In the genomic region with DNA sequence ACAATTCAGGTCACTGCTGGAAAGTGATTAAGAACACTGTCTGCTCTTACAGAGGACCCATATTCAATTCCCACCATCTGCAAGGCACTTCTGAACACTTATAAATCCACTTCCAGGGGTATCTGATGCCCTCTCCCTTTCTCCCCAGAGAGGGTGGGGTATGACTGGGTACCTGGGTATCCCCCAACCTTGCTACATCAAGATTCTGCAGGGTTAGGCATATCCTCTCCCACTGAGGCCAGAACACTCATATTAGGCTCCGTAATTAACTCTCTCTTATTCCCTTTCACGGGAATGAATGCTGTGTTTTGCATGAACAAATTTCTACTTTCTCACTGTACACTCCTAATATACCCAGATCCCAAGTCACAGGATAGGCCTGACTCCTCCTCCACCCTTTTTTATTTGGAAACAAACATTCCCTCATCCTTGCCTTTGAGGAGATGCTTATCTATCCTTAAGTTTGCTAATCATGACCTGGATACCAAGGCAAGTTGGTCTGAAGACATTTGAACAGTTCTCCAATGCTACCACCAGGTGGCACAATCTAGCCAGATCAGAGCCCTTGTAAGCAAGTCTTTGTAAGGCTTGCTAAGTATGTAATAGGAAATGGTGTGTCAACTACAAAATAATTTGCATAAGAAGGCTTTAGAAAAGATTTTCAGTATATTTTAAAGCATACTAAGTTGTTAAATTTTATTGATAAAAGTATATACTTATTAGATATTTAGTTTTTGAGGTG, we compare ENCODE assay signal across 8 mouse cellular contexts.
DNase-seq lines count a peak whose midpoint lies in the region; ATAC-seq lines count a peak whose summit lies in the region.
"Had no signal": no experiment of that assay in that cellular context is flagged by ENCODE, and none has a peak within 500 bp of the region (broad histone marks: within the 10 kb centered on the region; RNA-seq: fewer than 3 reads in every experiment).

No protein-coding gene starts in this region.

- H3K9me3 ChIP-seq in lung, embryonic 16.5 days (ENCODE audit: control insufficient read depth, low read length) = no peaks in the 10 kb centered on the region
- H3K9me3 ChIP-seq: liver, embryonic 13.5 days had no signal

- no peaks in the 10 kb centered on the region for H3K4me1 ChIP-seq in lung, embryonic 16.5 days (replicated peaks; ENCODE audit: control insufficient read depth, insufficient read depth, low read length)
- H3K4me1 ChIP-seq: liver, embryonic 13.5 days had no signal

- no peaks in the 10 kb centered on the region for H3K27me3 ChIP-seq in lung, embryonic 16.5 days (ENCODE audit: control insufficient read depth, insufficient read depth, low read depth, low read length)
- H3K27me3 ChIP-seq: liver, embryonic 13.5 days had no signal

- H3K4me2 ChIP-seq in lung, embryonic 16.5 days (ENCODE audit: low read depth, low read length) = no peak overlapping the region
- H3K4me2 ChIP-seq: liver, embryonic 13.5 days had no signal

- peak; percentile 91 for ATAC-seq in CD4-positive, CD25-positive, alpha-beta regulatory T cell, adult 4 months
- ATAC-seq in lung, embryonic 16.5 days (ENCODE audit: low read depth) = 0 out of 2 replicates have a peak, but pooled peaks have one; percentile 36

- no peak overlapping the region for H3K9ac ChIP-seq in lung, embryonic 16.5 days (ENCODE audit: low read length)
- H3K9ac ChIP-seq: liver, embryonic 13.5 days had no signal

- 72% methylated on average over 2 of the region's 2 CpGs for WGBS in lung, embryonic 16.5 days

- no peak overlapping the region for H3K4me3 ChIP-seq in lung, embryonic 16.5 days (ENCODE audit: low read length)
- H3K4me3 ChIP-seq: liver, embryonic 13.5 days had no signal

- no peak overlapping the region for H3K27ac ChIP-seq in lung, embryonic 16.5 days (ENCODE audit: low read length)
- H3K27ac ChIP-seq: liver, embryonic 13.5 days had no signal

- peak; percentile 5 for DNase-seq in MEL-GATA-1-ER (ENCODE audit: extremely low read depth, low read depth)
- DNase-seq in cerebellum, postnatal 14 days = peak; percentile 59 to 70
- peak; percentile 9 for DNase-seq in gonadal fat pad, adult 2 months (ENCODE audit: low read depth)
- peak; percentile 76 for DNase-seq in kidney, postnatal 10 days
- peak; percentile 11 for DNase-seq in ovary, postnatal 36 days (ENCODE audit: low spot score)
- DNase-seq: liver, embryonic 13.5 days had no signal

- no peaks in the 10 kb centered on the region for H3K36me3 ChIP-seq in lung, embryonic 16.5 days (ENCODE audit: control insufficient read depth, insufficient read depth, low read length)
- H3K36me3 ChIP-seq: liver, embryonic 13.5 days had no signal

Comparison
In these comparisons a context has a peak if more than half of its experiments do, and no peak if none do; other contexts are left out.
1. DNase-seq: peak in every context shown above with its lines; median percentile 76 in kidney, postnatal 10 days; 64 in cerebellum, postnatal 14 days; 11 in ovary, postnatal 36 days; 9 in gonadal fat pad, adult 2 months; 5 in MEL-GATA-1-ER.